Mouse (Mus musculus): ENCODE data around the gene Atp5d.

GRCm38 (mm10) chr10:80162716-80163299 lies 24.4 kb downstream of the Atp5d start:
- TF ChIP-seq CTCF (IDR thresholded peaks at IDR 0.05; ENCODE audit: low read depth) (no peak), EP300 (IDR thresholded peaks at IDR 0.05; ENCODE audit: low read depth) (no peak)
